ENCODE assay signal across 9 mouse cellular contexts in the genomic region with DNA sequence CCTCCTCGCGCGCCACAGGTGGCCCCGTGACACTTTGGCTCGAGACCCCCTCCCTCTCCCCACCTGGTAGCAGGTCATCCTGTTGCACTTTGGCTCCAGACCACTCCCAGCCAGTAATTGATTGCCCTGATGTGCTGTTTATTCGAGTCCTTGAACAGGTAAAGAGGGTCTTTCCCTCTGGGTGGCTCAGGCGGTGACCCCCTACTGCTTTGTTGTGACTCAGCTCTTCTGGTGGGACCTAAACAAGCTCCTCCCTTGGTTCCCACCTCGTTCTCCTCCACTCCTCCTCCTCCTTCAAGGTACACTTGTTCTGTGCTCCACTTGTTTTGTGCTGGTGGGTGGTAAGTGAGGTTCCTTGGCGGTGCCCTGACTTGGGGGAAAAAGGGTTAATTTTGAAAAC. TPM values are rescaled to one million over a fixed set of nuclear protein-coding genes. Genes with fewer than 3 reads are reported as not detected.
DNase-seq lines count a peak whose midpoint lies in the region; ATAC-seq and TF ChIP-seq lines count a peak whose summit lies in the region.
"Had no signal": no experiment of that assay in that cellular context is flagged by ENCODE, and none has a peak within 500 bp of the region (broad histone marks: within the 10 kb centered on the region; RNA-seq: fewer than 3 reads in every experiment).

No protein-coding gene starts in this region.

- H3K4me3 ChIP-seq in heart, postnatal 0 days (ENCODE audit: low read depth, low read length) = no peak overlapping the region
- no peak overlapping the region for H3K4me3 ChIP-seq in hindbrain, embryonic 11.5 days (ENCODE audit: low read depth, low read length)
- no peak overlapping the region for H3K4me3 ChIP-seq in midbrain, embryonic 13.5 days (replicated peaks)

- no peak for TF ChIP-seq CTCF in heart, postnatal 0 days (IDR thresholded peaks at IDR 0.05; ENCODE audit: low read depth)

- no peaks in the 10 kb centered on the region; the same call in 1 of the 2 replicates for H3K36me3 ChIP-seq in heart, postnatal 0 days (replicated peaks; ENCODE audit: control insufficient read depth, insufficient read depth, low read length)
- no peaks in the 10 kb centered on the region for H3K36me3 ChIP-seq in hindbrain, embryonic 11.5 days (ENCODE audit: control insufficient read depth, insufficient read depth, low read length)
- H3K36me3 ChIP-seq in midbrain, embryonic 13.5 days = no peaks in the 10 kb centered on the region

- no peak overlapping the region for H3K9ac ChIP-seq in heart, postnatal 0 days (replicated peaks; ENCODE audit: low read depth, low read length)
- no peak overlapping the region for H3K9ac ChIP-seq in hindbrain, embryonic 11.5 days (ENCODE audit: low read depth, low read length)
- no peak overlapping the region for H3K9ac ChIP-seq in midbrain, embryonic 13.5 days (replicated peaks)

- no peak for DNase-seq in heart, postnatal 0 days (ENCODE audit: low spot score)
- DNase-seq in heart, adult 18-20 months = no peak
- peak; percentile 87 for DNase-seq in ZHBTc4 (ENCODE audit: low read depth, low spot score)
- DNase-seq in hindbrain, embryonic 11.5 days (ENCODE audit: low spot score) = no peak
- DNase-seq in layer of hippocampus, postnatal 10 days (ENCODE audit: low spot score in 2 of 2) = no peak
- DNase-seq in embryo, embryonic 9.5 days (ENCODE audit: extremely low spot score) = no peak
- no peak for DNase-seq in ovary, postnatal 10 days (ENCODE audit: low spot score)
- DNase-seq: gastrocnemius, postnatal 36 days had no signal

- WGBS in heart, postnatal 0 days = 45% methylated on average over 7 of the region's 9 CpGs
- whole genome bisulfite sequencing in hindbrain, embryonic 11.5 days = 36% methylated on average over 4 of the region's 9 CpGs
- 35% methylated on average over 9 of the region's 9 CpGs for WGBS in midbrain, embryonic 13.5 days

- no peaks in the 10 kb centered on the region for H3K9me3 ChIP-seq in heart, postnatal 0 days (replicated peaks; ENCODE audit: control insufficient read depth, low read length)
- H3K9me3 ChIP-seq in hindbrain, embryonic 11.5 days (ENCODE audit: control insufficient read depth, low read length) = no peaks in the 10 kb centered on the region
- no peaks in the 10 kb centered on the region for H3K9me3 ChIP-seq in midbrain, embryonic 13.5 days

- no peak for TF ChIP-seq EP300 in heart, postnatal 0 days (IDR thresholded peaks at IDR 0.05; ENCODE audit: low read depth)

- H3K4me2 ChIP-seq in heart, postnatal 0 days (ENCODE audit: low read depth, low read length) = peak overlapping the region; percentile 96; the same call in 1 of the 2 replicates
- H3K4me2 ChIP-seq in hindbrain, embryonic 11.5 days (replicated peaks; ENCODE audit: low read depth, low read length) = peak overlapping the region; percentile 14; the same call in 1 of the 2 replicates
- peak overlapping the region; percentile 87 for H3K4me2 ChIP-seq in midbrain, embryonic 13.5 days (replicated peaks)

- no peaks in the 10 kb centered on the region for H3K4me1 ChIP-seq in heart, postnatal 0 days (ENCODE audit: control insufficient read depth, insufficient read depth)
- H3K4me1 ChIP-seq in hindbrain, embryonic 11.5 days (replicated peaks; ENCODE audit: control insufficient read depth, insufficient read depth, low read length) = no peaks in the 10 kb centered on the region
- H3K4me1 ChIP-seq in midbrain, embryonic 13.5 days (replicated peaks) = peaks cover 3% of the 10 kb centered on the region; the same call in 1 of the 2 replicates

- H3K27ac ChIP-seq in heart, postnatal 0 days (ENCODE audit: low read depth) = no peak overlapping the region
- no peak overlapping the region for H3K27ac ChIP-seq in hindbrain, embryonic 11.5 days (ENCODE audit: low read depth, low read length)
- no peak overlapping the region for H3K27ac ChIP-seq in midbrain, embryonic 13.5 days

- H3K27me3 ChIP-seq in heart, postnatal 0 days (ENCODE audit: control insufficient read depth, insufficient read depth, low read length) = no peaks in the 10 kb centered on the region
- no peaks in the 10 kb centered on the region for H3K27me3 ChIP-seq in hindbrain, embryonic 11.5 days (ENCODE audit: control insufficient read depth, insufficient read depth, low read length)
- H3K27me3 ChIP-seq in midbrain, embryonic 13.5 days = no peaks in the 10 kb centered on the region

- no peak for ATAC-seq in heart, postnatal 0 days (ENCODE audit: insufficient read depth, low read depth)
- no peak for ATAC-seq in hindbrain, embryonic 11.5 days (ENCODE audit: low FRiP score)
- no peak for ATAC-seq in midbrain, embryonic 13.5 days

RNA-seq across cellular contexts. Expression of a gene that starts 1.8 kb away (rescaled TPM):
- 3.7 and 8.4 TPM in 2 replicates for total RNA-seq in heart, postnatal 0 days (2014; rRNA removed; ENCODE audit: low replicate concordance)
- polyA plus RNA-seq in heart, postnatal 0 days (2015; fragmentation: Nextera tagmentation; extraction: Ambion mirVana) = 7.0 and 7.8 TPM in 2 replicates
- total RNA-seq in heart, adult 18-20 months (2021) = 1 to 10 TPM; 5.1 to 6.7 TPM
- 22.8 and 23.4 TPM in 2 replicates for polyA plus RNA-seq in hindbrain, embryonic 11.5 days (2014; fragmentation: Nextera tagmentation; extraction: Ambion mirVana)
- 12.1 and 13.1 TPM in 2 replicates for polyA plus RNA-seq in midbrain, embryonic 13.5 days (2015; fragmentation: Nextera tagmentation; extraction: Ambion mirVana)
- 10 to 100 TPM; 14.9 to 23.3 TPM for total RNA-seq in layer of hippocampus, postnatal 10 days (2021)

Comparison
In these comparisons a context has a peak if more than half of its experiments do, and no peak if none do; other contexts are left out.
1. H3K4me2 ChIP-seq: peak in every context shown above with its lines; median percentile 96 in heart, postnatal 0 days; 87 in midbrain, embryonic 13.5 days; 14 in hindbrain, embryonic 11.5 days.